Mouse (Mus musculus) ES-Bruce4 (cell line): Measurements from ENCODE around the gene Wsb2.

Experiments
- CTCF ChIP-seq: IDR thresholded peaks from one replicate; pipeline ENCODE4 v1.8.1; 2011; ENCODE audit warnings: low read depth, low read length
- EP300 ChIP-seq: IDR thresholded peaks from 2 replicates; pipeline ENCODE4 v1.6.1; 2011; ENCODE audit warnings: low read depth, low read length; ENCODE audit not compliant: insufficient read depth
- POLR2A ChIP-seq: IDR thresholded peaks from one replicate; pipeline ENCODE4 v1.8.1; 2011; ENCODE audit warnings: low read length; ENCODE audit not compliant: insufficient read depth

GRCm38 (mm10) chr5:117307699-117308098, 49.4 kb upstream of the Wsb2 start:
- TF ChIP-seq CTCF (peak; percentile 99), EP300 (no peak), POLR2A (no peak)
